Comparison of ENCODE assay signal across 8 mouse cellular contexts in the genomic region with DNA sequence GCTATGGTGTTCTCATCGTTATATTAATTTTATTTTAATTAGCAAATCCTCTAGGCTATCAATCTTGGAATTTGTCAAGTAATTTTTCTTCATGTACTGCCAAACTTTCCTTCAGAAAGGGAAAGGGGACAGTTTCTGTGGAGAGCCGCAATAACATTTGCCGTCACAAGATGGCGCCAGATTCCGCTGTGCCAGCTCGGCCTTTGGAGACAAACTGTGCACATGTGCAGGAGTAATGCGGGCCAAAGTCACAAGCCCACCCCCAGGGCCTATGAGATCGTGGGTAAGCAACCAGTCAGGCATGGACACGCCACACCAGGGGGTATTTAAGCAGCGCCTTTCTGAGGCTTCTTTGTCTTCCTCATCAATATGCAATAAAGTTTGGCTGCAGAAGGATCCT.
DNase-seq lines count a peak whose midpoint lies in the region.
"Not testable (repeated sequence)": the region's sequence is repeated elsewhere in the genome, so short reads cannot be mapped to it uniquely, and the experiment has no call there.

No protein-coding gene starts in this region.

- H3K27ac ChIP-seq in midbrain, embryonic 10.5 days (replicated peaks), result not testable (repeated sequence)

- WGBS in midbrain, embryonic 10.5 days, result 1% methylated on average over 10 of the region's 10 CpGs

- not testable (repeated sequence) for H3K4me1 ChIP-seq in midbrain, embryonic 10.5 days

- H3K36me3 ChIP-seq in midbrain, embryonic 10.5 days, result not testable (repeated sequence)

- H3K27me3 ChIP-seq in midbrain, embryonic 10.5 days (ENCODE audit: low read depth, poor library complexity, severe bottlenecking), result not testable (repeated sequence)

- peak; percentile 5 for DNase-seq in Muller cell, postnatal 12 days (ENCODE audit: inconsistent ontology term)
- peak; percentile 40 to 52 for DNase-seq in cerebellum, postnatal 14 days
- peak; percentile 21 for DNase-seq in forelimb bud, embryonic 11.5 days (ENCODE audit: low read depth, low spot score)
- peak; percentile 0 for DNase-seq in hindlimb bud, embryonic 11.5 days (ENCODE audit: extremely low spot score, low read depth, low spot score)
- DNase-seq in left cerebral cortex, postnatal 14 days (ENCODE audit: low spot score in 2 of 2), result peak; percentile 1 to 15
- DNase-seq in midbrain, embryonic 10.5 days (ENCODE audit: low spot score), result peak; percentile 62
- peak; percentile 10 to 25 for DNase-seq in right cerebral cortex, adult 2 months (ENCODE audit: low spot score in 2 of 2)
- DNase-seq in urinary bladder, adult 2 months (ENCODE audit: low spot score), result peak; percentile 19

- H3K9me3 ChIP-seq in midbrain, embryonic 10.5 days (replicated peaks), result not testable (repeated sequence)

- intact Hi-C loops in left cerebral cortex, postnatal 14 days (cut with DNase I), result not testable (repeated sequence)

- not testable (repeated sequence) for H3K4me3 ChIP-seq in midbrain, embryonic 10.5 days

Comparison
In these comparisons a context has a peak if more than half of its experiments do, and no peak if none do; other contexts are left out.
1. DNase-seq: peak in every context shown above with its lines; median percentile 62 in midbrain, embryonic 10.5 days; 46 in cerebellum, postnatal 14 days; 21 in forelimb bud, embryonic 11.5 days; 19 in urinary bladder, adult 2 months; 18 in right cerebral cortex, adult 2 months; 8 in left cerebral cortex, postnatal 14 days; 5 in Muller cell, postnatal 12 days; 0 in hindlimb bud, embryonic 11.5 days.